Mouse (Mus musculus): ENCODE data around the gene Arhgef18. TPM values are rescaled to one million over a fixed set of nuclear protein-coding genes. Genes with fewer than 3 reads are reported as not detected.

Arhgef18 gene
- total and polyA plus RNA-seq, 3 experiments: 28.1 to 48.4 (median 36.1) TPM

- no peak for DNase-seq
Observed at GRCm38 (mm10) chr8:3395246-3395645, 2.4 kb downstream of the Arhgef18 start.

GRCm38 (mm10) chr8:3397597-3397996 is 4.8 kb downstream of the Arhgef18 start:
- DNase-seq: peak; percentile 62

- no peak for DNase-seq
Observed at GRCm38 (mm10) chr8:3400509-3400908, 7.7 kb downstream of the Arhgef18 start.

- DNase-seq: no peak
Observed at GRCm38 (mm10) chr8:3407417-3407816, 14.6 kb downstream of the Arhgef18 start.

- DNase-seq: no peak
Observed at GRCm38 (mm10) chr8:3411085-3411484, 18.3 kb downstream of the Arhgef18 start.

GRCm38 (mm10) chr8:3411901-3412301 is 19.1 kb downstream of the Arhgef18 start:
- DNase-seq: peak; percentile 65

- DNase-seq: no peak
Observed at GRCm38 (mm10) chr8:3412816-3413215, 20.0 kb downstream of the Arhgef18 start.

GRCm38 (mm10) chr8:3414639-3415190 is 21.9 kb downstream of the Arhgef18 start:
- DNase-seq: no peak

- DNase-seq: no peak
Observed at GRCm38 (mm10) chr8:3415259-3415658, 22.5 kb downstream of the Arhgef18 start.

- no peak for DNase-seq
Observed at GRCm38 (mm10) chr8:3415661-3416060, 22.9 kb downstream of the Arhgef18 start.

- DNase-seq: no peak
Observed at GRCm38 (mm10) chr8:3416846-3417245, 24.0 kb downstream of the Arhgef18 start.

GRCm38 (mm10) chr8:3417455-3417854 is 24.6 kb downstream of the Arhgef18 start:
- DNase-seq: peak; percentile 17

GRCm38 (mm10) chr8:3418101-3418500 is 25.3 kb downstream of the Arhgef18 start:
- peak; percentile 45 for DNase-seq

- DNase-seq: no peak
Observed at GRCm38 (mm10) chr8:3420105-3420706, 27.4 kb downstream of the Arhgef18 start.

GRCm38 (mm10) chr8:3421507-3421906 is 28.7 kb downstream of the Arhgef18 start:
- no peak for DNase-seq

GRCm38 (mm10) chr8:3425217-3425616 is 32.4 kb downstream of the Arhgef18 start:
- no peak for DNase-seq

GRCm38 (mm10) chr8:3426211-3426610 is 33.4 kb downstream of the Arhgef18 start:
- no peak for DNase-seq

- no peak for DNase-seq
Observed at GRCm38 (mm10) chr8:3428426-3428825, 35.6 kb downstream of the Arhgef18 start.

- DNase-seq: peak; percentile 86
Observed at GRCm38 (mm10) chr8:3429966-3430365, 37.2 kb downstream of the Arhgef18 start.

- DNase-seq: no peak
Observed at GRCm38 (mm10) chr8:3431113-3431512, 38.3 kb downstream of the Arhgef18 start.

GRCm38 (mm10) chr8:3436492-3436891 is 43.7 kb downstream of the Arhgef18 start:
- DNase-seq: no peak

- no peak for DNase-seq
Observed at GRCm38 (mm10) chr8:3439510-3439909, 46.7 kb downstream of the Arhgef18 start.

GRCm38 (mm10) chr8:3449226-3449625 is 56.4 kb downstream of the Arhgef18 start:
- DNase-seq: no peak

- peak; percentile 56 for DNase-seq
Observed at GRCm38 (mm10) chr8:3450670-3451069, 57.9 kb downstream of the Arhgef18 start.

Measured in adrenal gland, adult 2 months (tissue).